Mouse (Mus musculus) heart, postnatal 4 days (tissue): ENCODE data around the gene Tnfsf13. TPM values are rescaled to one million over a fixed set of nuclear protein-coding genes. Genes with fewer than 3 reads are reported as not detected.
A peak's percentile ranks its signal among the peaks of the same experiment; 100 is the strongest.

ENCODE experiments used
- DNase-seq: peaks from one replicate; pipeline ENCODE4 v3.0.0; 2021
- total RNA-seq, 2 experiments: library from RNA; stranded (reverse); gene quantifications; 2 replicates each; pipeline ENCODE4 v1.2.3; 2021

Gene Tnfsf13
- total RNA-seq, 2 experiments from 2014 or later, result 2.3 to 2.6 TPM

DNA sequence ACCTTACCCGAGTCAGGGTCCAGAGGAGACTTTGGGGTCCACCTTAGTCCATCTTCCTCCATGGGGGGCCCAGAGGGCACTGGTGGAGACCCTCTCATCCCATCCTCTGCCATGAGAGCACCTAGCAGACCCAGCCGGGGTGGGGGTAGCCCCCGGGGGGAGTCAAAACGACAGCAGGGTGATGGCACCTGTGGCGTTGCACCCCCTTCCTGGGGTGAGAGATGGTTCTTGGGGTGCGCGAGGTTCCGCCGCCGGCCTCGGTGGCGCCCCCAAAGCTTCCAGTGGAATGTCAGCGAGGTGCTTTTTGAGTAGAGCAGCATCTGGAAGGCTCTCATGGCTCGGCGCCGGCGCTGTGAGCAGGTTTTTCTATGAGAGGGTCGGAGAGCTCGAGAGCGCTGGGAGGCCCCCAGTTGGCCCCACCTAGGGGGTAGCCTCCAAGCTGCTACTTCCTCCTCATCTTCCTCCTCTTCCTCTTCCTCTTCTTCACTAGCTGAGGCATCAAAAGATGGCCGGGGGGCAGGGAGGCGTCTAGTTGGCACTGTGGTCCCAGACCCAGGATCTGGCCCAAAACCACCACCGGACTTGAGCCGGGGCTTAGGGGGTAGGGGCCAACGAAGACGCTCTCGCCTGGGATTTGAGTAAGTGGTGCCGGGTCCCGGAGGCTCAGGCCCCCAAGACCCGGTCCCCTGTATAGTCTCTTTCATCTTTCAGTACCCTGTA is 5.3 kb downstream of the Tnfsf13 start:
- DNase-seq, result no peak

DNA sequence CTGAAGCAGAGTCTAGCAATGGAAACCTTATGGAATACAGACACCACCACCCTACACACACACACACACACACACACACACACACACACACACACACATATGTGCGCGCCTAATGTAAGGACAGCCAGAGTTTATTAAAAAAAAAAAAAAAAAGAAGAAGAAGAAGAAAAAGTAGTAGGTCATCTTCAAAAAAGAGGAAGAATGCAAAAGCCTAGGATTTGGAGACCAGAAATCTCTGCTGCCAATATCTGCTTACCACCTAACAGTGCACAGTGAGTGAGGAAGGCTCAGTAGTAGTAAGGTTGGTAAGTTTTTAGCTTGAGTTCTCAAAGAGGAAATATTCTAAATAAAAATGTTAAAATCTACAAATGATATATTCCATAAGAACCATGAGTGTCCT is 6.4 kb downstream of the Tnfsf13 start:
- DNase-seq, result no peak

DNA sequence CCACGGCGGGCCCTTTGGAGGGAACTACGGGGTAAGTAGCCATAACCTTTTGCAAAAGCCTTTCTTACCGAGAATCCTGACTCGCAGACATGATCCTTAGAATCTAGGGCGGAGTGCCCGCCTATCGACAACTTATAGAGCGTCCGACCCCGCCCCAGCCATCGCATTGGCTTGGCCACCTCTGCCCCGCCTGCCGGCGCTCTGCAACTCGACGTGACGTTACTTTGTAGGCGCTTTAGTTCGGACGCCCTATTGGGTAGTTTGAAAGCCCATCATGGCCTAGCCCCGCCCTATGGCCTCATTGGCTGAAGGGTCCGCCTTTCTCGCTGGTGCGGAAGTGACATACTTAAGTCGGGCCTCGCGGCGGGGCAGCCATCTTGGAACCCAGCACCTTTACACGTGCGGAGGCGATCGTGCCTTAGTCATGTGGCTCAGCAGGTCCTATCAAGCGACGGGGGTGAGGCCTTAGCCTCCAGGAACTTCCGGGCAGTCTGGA is 13.3 kb downstream of the Tnfsf13 start, which contains the start of gene Eif4a1:
Gene Eif4a1 (minus strand): TSS at position 213 of the 496 bp plus-strand sequence.
- DNase-seq, result peak; percentile 100

DNA sequence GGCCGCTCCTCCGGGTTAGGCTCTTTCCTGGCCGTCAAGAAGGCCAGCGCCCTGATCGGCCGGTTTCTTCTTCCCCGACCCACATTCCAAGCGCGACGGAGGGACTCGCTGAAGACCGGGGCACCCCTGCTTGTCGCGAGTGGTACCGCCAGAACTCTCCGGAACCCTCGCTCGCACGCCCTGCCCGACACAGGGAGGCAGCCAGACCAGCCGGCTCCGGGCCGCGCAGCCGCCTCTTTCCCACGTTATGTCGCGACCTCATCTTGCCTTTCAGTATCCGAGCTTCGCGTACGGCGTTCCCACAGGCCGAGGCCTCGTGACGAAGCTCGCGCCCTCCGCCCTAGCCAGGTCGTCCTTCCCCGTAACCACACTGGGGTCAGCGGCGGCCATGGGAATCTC is 13.9 kb downstream of the Tnfsf13 start:
- DNase-seq, result no peak

DNA sequence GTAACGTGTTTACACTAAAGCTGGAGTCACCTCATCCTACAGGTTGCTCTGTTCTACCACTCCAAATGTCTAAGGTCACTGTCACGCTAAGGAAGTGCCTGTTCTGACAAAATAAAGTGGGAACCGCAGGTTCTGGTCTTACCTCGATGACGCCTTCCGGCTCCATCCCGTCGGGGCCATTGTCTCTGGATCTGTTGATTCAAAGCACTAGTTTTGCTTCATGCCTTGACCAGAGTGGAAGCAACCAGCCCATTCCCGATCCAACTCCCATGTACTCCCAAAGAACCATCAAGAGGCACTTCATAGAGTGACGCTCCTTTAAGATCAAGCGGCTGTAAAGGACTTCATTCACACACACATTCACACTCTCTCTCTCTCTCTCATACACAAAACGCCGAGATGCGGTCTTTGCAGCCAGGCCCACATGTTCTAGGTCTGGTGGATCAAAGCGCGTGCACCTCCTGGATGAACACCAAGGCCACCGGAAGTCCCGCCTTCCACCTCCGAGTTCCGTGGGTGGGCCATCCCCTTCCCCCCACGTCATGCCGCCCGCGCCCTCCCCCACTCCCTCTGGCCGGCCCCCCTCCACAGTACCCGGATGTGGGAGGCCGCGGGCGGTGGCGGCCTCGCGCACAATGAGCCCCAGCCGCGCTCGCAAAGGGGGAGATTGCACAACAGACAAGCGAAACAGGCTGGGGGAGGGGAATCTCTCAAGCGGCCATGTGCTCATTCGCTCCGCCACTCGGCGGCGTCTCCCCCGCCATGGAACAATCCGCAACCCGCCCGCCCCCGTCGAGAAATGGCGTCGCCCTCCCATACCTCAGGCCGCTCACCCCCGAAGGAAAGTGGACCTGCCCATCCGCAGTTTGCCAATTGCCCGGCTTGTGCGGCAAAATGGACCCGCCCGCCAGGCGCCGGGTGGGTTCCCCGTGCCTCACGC is 14.5 kb downstream of the Tnfsf13 start:
- peak; percentile 97 for DNase-seq

DNA sequence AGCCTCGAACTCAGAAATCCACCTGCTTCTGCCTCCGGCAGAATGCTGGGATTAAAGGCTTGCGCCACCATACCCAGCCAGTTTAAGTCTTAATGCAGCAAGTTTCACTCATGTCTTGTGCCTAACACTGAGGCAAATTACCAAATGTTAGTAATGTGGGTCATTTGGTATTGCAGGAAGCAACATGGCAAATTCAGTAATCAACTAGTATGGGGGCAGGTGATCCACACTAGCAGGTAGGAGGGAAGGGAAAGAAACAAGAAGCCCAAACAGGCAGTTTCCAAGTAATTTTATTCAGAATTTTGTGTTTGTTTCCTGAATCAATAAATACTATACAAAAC is 18.9 kb downstream of the Tnfsf13 start:
- DNase-seq, result no peak

DNA sequence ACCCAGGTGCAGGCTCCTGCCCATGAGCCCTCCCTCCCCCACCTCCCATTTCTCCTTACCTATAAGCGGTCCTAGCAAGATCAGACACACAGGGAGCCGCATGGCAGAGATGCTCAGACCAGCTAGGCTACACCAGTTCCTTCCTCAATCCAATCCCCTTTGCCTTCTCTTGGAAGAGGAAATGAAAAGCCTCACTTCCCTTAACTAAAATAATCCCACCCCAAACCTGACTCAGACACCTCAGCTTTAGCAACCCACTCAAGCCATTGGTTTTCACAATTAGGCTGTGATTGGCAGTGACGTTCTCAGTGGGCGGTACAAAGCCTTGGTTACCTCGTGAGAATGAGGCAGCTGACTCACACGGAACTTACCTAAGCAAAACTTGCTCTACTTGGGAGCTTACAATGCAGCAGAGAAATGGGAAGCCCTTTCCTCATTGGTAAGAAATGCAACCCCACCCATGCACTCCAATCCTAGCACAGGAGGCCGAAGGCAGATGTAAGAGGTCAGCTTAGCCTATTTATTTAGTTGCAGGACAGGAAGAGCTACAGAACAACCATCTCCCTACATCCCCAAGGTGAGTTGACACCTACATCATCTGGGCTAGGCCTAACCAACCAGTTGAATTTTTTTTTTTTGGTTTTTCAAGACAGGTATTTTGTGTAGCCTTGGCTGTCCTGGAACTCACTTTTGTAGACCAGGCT is 19.5 kb downstream of the Tnfsf13 start, which contains the start of gene Cd68:
Gene Cd68 (minus strand): TSS at position 193 of the 704 bp plus-strand sequence.
- peak; percentile 52 for DNase-seq

DNA sequence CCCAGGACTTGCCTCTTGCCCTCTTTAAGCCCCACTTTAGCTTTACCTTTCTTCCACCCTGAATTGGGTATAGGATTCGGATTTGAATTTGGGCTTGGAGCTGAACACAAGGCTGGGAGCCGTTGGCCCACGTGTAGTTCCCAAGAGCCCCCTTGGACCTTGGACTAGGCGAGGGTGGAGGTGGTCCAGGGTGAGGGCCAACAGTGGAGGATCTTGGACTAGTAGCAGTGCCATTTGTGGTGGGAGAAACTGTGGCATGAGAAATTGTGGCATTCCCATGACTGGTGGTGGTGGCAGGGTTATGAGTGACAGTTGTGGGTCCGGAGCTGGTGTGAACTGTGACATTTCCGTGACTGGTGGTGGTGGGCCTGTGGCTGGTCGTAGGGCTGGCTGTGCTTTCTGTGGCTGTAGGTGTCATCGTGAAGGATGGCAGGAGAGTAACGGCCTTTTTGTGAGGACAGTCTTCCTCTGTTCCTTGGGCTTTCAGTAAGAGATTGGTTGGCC is 20.1 kb downstream of the Tnfsf13 start:
- DNase-seq, result no peak

DNA sequence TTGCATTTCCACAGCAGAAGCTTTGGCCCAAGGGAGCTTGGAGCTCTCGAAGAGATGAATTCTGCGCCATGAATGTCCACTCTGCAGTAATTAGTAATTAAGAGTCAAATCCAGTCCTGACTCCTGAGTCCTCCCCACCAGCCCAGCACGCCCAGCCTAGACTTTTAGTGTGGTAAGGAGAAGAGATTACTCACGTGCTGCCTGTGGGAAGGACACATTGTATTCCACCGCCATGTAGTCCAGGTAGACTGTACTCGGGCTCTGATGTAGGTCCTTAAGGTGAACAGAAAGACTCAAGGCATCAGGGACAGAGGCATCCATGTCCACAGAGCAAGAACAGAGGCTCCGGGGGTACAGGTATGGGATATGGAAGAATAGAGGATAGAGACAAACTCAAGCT is 20.7 kb downstream of the Tnfsf13 start:
- no peak for DNase-seq

DNA sequence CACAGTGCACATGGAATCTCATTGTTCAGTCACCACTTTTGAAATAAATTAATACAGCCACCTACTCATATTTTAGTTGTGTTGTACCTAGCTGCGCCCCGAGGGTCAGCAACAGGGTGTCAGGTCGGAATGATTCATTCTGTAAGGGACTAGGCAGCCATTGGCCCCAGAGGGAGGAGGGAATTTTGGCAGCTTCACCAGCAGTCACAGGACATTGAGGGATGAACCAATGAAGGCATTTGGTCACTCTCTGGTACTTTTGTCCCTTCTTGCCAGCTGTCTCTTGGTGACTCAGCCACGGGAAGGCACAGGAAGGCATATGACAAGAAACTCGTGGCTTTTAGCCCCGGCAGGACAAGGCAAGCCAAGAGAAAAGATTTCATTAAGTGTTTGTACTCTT is 21.8 kb downstream of the Tnfsf13 start:
- DNase-seq, result no peak

DNA sequence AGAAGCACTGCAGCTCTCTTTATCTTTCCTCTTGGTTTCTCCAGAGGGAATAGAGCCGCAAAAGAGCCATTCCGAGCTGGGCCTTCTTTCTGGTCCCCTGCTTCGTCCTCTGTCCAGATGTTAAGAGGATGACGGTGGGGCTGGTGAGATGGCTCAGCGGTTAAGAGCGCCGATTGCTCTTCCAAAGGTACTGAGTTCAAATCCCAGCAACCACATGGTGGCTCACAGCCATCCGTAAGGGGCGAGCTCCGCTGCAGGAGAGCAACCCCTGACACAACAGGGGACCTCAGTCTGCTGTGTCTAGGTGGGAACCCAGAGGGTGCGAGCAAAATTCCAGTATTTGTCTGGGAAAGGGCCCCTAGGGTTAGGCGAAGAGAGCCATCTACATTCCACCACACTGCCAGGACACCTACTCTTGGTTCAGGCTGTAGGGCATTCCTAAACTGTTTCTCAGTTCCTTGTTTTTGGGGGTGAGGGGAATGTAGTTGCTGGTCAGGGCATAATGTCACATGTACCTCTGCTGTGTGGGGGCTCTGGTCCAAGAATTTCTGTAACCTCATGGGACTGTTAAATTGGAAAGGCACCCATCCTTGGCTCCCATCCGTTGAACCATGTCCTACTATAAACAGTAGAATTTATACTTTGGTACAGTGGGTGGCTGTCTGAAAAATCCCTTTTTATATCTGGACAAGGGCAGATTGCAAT is 22.5 kb downstream of the Tnfsf13 start:
- no peak for DNase-seq

DNA sequence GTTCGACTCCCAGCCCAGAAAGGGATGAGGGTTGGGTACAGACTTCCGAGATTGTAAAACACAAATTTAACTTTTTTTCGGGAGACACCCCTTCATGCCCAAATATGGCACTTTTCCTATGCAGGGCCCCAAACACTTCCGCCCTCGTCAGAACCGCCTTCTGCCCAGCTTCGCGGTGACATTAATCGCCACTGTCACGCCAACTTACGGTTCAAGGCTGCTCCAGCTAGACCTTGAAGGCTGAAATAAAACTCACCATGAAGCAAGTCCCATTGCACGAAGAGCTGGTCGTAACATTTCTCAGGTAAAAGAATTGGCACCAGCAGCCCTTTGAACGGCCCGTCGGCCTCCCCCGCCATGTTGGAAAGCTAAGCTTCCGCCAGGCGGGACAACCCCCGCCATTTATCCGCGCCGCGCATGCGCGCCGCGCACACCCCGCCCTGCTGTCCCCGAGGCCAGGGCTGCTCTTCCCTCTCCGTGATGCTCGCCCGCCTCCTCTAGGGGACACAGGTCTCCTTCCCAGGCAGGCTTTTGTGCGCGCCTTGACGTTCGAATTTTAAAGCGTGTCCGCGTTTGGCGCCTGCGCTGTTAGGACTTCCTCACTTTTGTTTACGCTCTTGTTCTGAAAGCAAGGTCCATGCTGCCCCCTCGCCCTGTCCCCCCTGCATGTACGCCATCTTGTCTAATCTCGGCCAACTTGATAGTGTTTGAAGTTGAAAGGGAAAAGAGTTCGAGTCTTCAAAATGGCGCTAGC is 23.2 kb downstream of the Tnfsf13 start, which contains the start of gene Mpdu1:
Gene Mpdu1 (minus strand): TSS at position 430 of the 754 bp plus-strand sequence.
- DNase-seq, result peak; percentile 96

DNA sequence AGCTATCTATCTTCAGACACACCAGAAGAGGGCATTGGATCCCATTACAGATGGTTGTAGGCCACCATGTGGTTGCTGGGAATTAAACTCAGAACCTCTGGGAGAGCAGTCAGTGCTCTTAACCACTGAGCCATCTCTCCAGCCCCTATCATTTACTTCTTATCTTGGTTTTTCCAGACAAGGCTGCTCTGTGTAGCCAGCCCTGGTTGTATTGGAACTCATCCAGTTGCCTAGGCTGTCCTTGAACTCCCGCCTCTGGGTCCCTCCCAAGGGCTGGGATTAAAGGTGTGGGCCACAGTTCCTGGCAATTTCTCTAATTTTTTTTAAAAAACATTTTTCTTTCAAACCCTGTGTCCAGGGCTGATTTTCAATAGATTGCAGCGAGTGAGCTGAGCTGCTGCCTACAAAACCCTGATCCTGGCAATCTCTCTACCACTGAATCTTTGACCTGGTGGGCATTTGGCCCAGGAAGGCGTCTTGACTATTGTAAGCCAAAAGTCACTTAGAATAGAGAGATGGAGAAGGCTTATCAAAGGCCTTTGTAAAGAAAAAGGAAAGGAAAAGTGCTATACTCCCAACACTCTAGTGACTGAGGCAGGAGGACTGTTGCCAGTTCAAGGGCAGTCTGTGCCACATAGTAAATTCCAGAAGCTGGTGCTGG is 24.2 kb downstream of the Tnfsf13 start:
- no peak for DNase-seq

DNA sequence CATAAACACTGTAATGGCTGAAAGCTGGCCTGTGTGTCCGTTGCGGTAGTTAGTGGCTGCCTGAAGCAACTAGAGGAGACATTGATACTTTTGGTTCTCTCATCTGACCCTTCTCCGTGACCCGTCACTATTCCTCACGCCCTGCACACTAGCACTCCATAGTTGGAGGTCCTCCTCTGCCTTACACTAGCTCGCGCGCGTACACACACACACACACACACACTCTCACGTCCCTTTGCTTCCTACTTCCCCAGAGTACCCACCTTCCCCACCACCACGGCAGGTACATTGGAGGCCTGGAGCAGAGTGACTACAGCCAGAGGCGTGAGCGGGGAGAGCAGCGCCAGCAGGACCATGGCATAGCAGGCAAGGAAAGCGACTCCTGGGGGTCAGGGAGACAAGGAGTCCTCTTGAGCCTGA is 28.1 kb downstream of the Tnfsf13 start:
- DNase-seq, result no peak

DNA sequence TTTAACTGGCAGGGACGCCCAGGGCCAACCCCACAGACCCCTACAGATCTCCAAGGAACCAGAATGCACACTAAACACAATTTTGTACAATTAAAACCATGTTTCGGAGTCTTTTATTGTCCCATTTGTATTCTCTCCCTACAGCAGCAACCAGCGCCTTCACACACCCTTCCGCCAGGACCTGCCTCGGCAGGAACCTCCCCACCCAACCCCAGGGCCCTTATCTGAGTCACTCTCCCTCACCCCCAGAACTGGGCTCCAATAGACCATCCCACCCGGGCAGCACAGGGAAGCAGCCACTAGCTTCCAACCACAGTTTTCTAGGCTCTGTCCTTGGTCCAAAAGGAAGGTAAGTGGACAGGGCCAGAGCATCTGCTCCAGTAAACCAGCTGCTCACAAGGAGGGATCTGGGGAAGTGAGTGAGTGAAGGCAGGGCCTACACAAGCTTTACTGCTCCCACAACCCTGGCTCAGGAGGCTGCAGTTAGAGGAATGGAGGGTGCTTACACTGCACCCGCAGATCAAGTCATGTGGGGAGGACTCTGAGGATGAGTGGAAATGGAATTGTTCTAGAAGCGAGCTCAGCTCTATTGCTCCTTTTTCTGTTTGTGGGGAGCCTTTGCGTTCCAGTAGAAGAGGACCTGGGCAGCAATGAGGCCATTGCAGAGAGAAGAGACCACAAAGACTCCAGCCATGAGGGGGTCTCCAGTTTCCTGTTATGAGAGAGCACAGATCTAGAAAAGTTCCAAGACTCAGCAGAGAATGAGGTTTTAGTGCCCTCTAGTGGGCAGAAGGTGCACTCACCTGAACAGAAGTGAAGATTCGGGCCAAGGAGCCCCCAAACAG is 28.7 kb downstream of the Tnfsf13 start:
- DNase-seq, result peak; percentile 56

DNA sequence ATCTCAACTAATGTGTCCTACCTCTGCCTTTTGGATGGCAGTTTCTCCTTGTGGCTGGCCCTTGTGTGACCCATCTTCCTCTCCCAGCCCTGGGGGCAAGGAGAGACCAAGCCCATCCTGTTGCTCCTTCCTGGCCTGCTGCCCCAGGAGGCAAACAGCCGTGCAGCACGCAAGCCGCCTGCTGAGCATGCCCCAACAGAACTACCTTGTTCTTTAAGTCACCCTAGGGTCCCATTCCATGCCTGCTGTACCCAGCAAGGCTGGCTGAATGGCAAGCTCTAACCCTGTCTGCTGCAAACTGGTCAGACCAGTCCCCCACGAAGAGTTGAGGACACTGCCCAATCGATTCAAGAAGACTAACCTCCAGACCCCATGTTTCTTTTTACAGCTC is 29.5 kb downstream of the Tnfsf13 start:
- DNase-seq, result no peak

DNA sequence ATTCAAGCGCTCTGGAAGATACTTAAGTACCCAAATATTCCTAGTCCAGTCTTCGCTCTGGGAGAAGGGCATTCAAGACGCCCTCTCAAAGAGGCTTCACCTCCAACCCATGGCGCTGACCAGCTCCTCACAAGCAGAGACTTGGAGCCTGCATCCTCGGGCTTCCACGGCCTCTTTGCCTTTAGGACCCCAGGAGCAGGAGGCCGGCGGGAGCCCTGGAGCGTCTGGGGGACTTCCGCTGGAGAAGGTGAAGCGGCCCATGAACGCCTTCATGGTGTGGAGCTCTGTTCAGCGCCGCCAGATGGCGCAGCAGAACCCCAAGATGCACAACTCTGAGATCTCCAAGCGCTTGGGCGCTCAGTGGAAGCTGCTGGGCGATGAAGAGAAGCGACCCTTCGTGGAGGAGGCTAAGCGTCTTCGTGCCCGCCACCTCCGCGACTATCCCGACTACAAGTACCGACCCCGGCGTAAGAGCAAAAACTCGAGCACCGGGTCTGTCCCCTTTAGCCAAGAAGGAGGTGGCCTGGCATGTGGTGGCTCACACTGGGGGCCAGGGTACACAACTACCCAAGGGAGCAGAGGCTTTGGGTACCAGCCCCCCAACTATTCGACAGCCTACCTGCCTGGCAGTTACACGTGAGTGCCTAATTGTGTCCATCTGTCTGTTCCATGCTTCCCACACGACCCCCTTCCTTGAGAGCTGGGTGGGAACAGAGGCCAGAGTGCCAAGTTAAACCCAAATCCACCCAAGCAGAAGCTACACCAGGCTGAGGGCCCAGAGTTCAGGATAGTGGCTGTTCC is 30.1 kb downstream of the Tnfsf13 start, which contains the start of gene Sox15:
Gene Sox15 (plus strand): TSS at position 51 of the 801 bp plus-strand sequence.
- peak; percentile 79 for DNase-seq

DNA sequence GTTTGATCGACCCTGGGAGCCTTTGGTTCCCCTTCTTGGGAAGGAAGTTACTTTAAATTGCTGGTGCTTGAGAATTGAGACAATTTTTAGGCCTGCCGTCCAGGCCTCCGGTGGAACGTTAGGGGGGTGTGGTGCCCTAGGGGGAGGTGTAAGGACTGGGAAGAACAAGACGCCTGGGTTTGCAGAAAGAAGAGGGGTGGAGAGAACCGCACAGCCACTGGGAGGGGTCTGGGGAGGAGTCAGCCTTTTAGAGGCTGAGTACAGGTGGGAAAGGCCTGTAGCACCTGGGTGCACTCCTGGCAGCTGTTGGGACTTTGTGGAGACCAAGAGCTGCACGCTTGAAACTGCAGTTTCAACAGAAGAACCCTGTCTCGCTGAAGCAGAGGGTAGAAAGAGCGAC is 30.8 kb downstream of the Tnfsf13 start:
- no peak for DNase-seq
